Mouse (Mus musculus) spleen, adult 18-20 months (tissue): Measurements from ENCODE around the gene Vegfd.

Experiments used
- DNase-seq, 2 experiments: peaks; one replicate each; pipeline ENCODE4 v3.0.0; 2022; ENCODE audit warnings: mixed read lengths in 2 of 2

Vegfd gene

DNA sequence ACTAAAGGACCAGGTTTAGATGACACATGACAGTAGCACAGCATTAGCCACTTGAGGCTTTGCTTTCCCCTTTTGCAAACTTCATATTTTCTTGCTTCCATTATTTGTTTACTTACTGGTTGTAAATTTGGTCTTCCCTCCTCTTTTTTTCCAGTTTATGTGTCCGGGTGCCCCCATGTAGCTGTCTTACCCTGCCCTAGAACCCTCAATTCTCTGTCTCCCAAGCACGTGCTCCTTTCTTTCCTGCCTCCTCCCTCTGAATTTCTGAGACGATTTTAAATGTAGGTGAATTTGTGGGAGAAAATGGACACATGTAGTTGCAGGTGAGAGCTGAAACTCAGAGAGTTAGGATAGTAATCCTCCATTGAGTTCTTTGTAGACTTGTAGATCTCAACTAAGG lies 47.3 kb downstream of the Vegfd start:
- DNase-seq: no peak

DNA sequence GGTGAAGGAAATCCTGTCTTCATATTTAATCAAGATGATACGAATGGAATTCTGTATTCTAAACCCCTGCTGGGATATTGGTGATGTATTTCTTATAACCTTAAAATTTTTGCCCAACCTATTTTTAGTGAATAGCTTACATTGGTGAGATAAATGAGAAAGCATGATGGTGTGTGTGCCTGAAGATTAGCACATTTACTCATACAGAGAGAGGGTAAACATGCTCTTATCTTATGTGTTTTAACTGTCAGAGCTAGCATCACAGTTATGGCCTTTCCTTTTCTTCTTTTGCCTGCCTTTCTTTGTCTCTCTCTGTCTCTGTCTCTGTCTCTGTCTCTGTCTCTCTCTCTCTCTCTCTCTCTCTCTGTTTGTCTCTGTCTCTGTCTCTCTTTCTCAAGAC lies 51.6 kb downstream of the Vegfd start:
- DNase-seq: no peak

DNA sequence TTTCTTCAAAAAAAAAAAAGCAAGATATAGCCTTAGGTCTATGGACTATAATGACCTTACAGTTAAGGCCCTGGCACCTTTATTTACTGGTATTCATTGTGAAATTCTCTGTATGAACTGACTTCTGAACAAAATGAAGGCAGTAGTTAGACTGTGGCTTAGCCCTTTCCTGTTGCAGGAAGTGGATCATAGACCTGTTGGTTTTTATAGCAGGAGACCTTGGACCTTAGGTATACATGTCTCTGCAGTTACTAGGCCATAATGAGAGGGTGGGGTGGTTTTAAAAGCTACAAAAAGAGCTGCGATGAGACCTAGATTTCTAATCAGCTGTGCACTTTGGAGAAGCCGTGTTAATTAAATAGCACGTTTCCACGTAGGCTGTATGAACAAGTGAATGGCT lies 54.1 kb downstream of the Vegfd start:
- no peak for DNase-seq

DNA sequence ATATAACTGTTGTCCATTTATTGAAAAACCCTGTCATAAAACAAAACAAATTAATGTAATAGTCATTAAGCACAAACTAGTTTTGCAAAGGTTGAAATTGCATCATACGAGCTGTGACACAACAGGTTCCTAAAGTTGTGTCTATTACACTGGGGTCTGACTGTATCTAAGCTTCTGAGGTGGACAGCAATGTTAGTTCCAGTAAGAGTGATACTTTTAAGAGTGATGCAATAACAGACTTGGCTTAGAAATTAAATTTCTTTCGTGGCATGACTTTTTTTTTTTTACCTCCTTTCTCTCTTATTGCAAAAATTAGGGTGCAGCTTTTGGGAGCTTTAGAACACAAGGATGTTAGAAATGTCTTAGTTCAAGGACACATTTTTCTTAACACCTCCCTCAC lies 55.0 kb downstream of the Vegfd start:
- no peak for DNase-seq

DNA sequence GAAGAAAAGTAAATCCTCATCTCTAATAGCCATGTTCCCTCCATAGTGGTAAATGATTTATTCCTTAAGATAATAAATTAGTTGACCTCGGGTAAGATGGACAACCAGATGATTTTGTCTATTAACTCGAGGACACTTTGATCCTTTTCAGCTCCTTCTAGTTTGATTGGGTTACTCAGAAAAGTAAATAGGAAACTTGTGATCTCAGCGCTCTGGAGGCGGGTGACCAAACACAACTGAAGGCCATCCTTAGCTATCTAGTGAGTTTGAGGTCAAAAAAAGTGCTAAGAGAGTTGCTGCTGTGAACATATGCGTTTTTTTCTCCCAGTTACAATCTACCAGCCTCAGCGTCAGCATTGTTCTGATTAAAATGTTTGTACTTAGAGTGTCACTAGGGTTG lies 57.4 kb downstream of the Vegfd start:
- no peak for DNase-seq

DNA sequence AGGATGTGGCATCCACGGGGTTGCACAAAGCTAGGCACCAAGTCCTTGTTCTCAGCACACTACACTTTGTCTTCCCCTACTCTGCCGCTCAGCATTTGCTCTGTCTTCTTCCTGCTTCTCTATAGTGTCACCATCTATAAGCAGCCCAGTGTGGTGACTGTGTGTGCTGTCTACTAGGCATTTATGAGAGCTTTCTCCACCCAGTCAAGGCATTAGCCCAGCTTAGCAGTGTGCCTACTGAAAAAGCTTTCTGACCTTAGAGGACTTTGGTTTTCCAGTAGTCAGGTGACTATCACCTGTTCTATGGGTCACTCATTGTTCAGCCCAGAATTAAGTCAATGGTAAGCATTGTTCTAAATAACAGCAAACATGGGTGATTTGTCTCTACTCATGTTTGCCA lies 58.0 kb downstream of the Vegfd start:
- DNase-seq: no peak

DNA sequence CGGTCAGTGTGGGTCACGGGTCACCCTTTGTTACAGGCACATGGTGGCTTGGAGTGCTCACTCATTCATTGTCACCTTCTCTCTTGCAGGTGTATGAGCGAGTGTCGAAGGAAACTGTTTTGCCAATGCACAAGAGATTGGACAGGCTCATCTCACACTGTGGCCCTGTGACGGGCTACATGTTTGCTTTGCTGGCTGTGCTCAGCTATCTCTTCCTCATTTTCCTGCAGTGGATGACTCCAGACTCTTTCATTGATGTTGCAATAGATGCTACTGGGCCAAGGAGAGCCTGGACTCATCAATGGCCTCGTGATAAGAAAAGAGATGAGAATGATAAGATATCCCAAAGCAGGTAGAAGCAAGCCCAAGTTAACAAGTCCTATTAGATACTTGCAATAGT lies 58.4 kb downstream of the Vegfd start:
- DNase-seq: no peak

DNA sequence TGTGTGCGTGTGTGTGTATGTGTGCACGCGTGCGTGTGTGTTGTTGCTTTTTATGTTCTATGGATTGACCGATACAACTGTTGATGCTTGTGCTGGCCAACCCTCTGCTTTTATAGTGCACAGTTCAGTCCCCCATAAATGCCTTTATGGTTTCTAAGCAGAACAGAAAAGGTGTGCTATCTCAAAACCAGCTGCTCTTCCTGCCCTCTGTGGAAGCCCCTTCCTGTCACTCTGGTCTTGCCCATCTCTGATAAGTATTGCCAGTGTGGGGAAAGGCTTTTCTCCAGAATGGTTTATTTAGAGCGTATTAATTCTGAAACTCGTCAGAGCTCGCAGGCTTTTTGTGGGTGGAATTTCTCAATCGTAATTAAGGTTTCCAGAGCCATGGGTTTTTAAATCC lies 59.5 kb downstream of the Vegfd start:
- DNase-seq: no peak

DNA sequence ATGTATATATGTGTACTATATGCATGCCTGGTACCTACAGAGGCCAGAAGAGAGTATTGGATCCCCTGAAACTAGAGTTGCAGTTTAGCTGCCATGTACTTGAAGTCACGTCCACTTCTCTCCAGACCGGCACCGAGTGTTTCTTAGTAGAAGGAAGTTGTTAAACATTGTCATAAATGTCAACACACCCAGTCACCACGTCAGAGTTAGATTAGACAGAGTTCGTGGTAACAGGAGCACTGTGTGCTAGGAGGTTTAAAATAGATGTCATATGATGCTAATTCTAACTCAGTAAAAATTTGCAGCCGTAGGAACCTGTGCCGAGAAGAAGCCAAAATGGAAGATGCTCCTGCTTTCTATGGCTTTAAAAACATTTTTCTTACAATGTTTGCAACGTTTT lies 63.5 kb downstream of the Vegfd start, which contains the start of gene Asb11:
Gene Asb11 (plus strand): TSS at position 286 of the 400 bp plus-strand sequence.
- DNase-seq: no peak

DNA sequence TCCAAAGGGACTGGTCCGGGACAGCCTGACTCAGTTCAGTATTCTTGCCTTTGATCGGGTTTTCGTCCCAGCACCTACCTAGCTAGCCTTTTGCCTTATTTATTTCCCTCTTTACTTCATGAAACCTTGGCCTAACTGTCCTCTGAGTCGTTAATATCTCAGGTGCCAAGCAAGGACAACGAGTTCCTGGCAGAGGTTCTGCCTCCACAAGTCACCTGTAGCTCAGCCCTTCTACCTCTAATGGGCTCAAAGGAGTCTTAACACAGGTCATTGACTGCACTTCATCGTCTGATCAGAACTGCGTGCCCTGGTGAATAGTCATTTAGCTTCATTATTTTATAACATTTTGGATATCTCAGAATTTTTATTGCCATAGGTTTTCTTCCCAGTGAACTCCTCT lies 66.3 kb downstream of the Vegfd start:
- DNase-seq: no peak

DNA sequence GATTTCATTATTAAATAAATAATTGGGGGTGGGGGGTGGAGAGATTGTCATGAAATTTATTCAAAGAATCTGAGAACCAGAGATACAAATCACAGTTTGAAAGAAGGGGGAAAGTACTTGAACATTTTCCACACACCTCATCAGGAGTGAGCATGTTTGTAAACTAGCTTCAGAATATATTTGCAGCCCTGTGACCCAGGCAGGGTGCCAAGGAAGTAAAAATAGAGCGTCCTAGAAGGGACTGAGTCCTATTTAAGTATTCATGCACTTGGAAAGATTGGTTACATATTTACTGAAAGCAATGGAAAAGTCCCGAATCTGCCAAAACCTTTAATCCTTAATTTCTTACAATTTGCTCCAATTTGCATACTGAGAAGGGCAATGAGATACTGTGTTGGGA lies 67.0 kb downstream of the Vegfd start:
- no peak for DNase-seq

DNA sequence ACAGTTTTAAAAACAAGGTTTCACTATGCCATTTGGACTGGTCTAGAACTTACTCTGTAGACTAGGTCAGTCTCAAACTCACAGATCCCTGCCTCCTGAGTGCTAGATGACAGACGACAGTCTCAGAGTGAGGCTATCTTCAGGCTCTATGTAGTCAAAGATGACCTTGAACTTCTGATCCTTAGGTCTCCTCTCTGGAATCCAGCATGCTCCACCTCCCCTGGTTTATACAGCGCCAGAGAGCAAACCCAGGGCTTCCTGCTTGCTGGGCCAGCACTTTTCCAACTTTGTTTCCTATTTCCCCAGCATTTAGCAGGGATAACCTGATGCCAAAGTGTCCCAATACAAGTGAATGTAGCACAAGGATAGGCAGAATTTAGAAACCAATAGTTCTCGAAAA lies 67.5 kb downstream of the Vegfd start:
- DNase-seq: no peak

DNA sequence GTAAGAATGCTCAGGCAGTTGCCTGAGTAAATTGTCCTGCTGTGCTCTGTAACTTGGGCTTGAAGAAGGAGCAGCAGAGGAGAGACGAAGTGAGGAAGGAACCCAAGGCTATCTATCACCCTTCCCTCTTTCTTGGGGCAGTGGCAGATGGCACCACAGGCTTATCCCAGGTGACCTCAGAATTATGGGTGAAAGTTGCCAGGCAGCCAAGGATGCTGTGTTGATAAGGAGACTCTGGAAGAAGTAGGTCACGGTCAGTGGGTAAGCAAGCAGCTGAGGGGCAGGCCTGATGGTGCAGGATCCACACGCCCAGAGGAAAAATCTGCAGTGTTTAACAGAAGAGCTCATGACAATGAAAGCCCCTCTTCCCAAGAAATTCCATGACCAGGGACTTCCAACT lies 68.1 kb downstream of the Vegfd start:
- no peak for DNase-seq

DNA sequence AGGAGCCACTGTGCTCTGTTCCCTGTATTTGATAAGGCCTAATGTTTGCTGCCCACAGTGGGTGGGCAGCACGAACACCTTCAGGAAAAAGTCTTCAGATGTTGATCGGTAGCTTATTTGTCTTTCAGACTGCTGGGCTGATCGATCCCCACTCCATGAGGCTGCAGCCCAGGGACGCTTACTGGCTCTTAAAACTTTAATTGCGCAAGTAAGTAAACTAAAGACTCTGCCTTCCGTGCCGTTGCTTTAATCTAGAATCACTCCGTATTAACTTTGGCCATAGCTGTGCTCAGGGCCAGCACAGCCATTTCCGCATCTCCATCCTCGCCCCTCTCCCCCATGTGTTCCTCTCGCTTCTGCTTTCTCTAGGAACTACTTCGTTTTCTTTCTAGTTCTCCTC lies 72.4 kb downstream of the Vegfd start:
- DNase-seq: no peak

DNA sequence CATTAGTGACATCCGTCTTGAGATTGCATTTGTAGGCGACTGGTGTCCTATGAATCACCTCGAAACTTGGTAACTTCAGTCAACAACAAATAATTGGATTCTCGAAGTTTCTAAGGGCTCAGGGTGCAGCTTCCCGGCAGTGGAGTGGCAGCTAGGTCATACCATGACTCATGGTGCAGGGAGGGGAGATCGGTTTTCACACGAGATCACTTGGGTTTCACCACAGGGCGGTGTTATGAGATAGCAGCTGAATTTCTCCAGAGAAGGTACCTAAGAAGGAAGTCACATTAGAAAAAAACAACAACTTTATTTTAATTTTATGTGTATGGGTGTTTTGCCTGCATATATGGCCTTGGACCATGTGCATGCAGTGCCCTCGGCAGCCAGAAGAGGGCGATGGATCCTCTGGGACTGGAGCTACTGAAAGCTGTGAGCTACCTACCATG lies 73.0 kb downstream of the Vegfd start:
- DNase-seq: no peak

DNA sequence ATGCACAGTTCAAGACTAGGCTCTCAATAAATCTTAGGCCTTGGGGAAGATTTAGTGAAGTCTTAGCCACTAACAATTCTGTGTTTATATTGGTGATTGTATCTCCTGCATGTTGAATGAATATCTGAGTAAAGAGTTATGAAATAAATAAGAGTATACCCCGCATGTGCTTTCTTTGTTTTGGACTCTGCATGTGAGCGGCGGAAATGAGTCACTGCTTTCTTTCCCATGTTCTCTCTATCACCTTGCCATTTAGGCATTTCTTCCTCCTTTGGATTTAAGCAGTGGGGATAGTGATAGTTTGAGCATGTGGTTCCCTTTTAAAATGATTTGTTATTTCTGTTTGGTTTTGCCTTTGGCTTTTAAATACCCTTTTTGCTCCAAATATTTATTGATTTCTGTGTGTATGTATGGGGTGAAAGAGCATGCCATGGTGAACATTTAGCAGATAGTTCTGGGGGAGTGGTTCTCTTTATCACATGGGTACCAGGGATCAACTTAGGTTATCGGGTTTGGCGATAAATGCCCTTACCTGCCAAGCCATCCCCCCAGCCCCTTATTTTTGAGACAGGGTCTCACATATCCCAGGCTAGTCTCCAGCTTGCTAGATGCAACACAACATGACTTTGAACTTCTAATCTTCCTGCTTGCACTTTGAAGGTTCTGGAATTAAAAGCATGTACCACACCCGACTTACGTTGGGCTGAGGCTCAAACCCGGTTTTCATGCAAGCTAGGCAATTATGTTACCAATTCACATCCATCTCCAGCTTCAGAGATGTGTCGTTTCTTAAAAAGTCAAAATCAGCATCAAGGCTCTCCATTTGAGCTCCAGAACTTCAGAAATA lies 73.9 kb downstream of the Vegfd start:
- DNase-seq: no peak

DNA sequence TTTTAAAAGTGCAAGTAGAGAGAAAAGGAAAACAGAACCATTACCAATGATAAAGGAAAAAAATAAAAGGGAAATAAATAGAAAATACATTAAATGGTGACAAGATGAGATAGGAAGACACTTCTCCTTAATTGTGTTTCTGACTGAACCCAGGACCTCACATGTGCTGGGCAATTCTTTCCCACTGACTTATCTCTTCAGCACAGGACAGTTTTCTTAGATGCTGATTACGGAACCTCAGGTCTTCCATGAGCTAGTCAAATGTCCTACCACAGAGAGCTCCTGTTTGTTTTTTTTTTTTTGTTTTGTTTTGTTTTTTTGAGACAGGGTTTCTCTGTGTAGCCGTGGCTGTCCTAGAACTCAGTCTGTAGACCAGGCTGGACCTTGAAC lies 74.5 kb downstream of the Vegfd start:
- no peak for DNase-seq

DNA sequence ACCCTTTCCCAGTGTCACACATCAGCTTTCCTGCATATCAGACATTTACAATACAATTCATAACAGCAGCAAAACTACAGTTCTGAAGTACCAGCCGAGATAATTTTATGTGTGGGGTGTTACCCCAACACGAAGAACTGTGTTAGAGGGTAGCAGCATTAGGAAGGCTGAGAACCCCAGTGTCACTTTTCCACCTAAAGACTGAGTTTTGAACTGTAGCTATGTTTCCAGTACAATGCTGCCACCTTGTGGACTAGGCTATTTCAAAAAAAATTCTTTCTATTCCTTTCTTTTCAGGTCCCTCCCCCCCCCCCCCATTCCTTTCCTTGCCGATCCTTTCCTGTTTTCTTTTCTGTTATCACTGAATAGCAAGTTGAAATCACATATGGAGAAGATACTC lies 76.0 kb downstream of the Vegfd start:
- DNase-seq: no peak
